Mouse (Mus musculus): ENCODE results near the gene Il1b. TPM values are rescaled to one million over a fixed set of nuclear protein-coding genes. Genes with fewer than 3 reads are reported as not detected.

The Il1b gene
- polyA plus RNA-seq, 1 experiment, result not detected

GRCm38 (mm10) chr2:129380211-129380610, 9.3 kb upstream of the Il1b start:
- TF ChIP-seq POLR2A (IDR thresholded peaks at IDR 0.05; ENCODE audit: low read depth, low read length) (no peak), CTCF (IDR thresholded peaks at IDR 0.05; ENCODE audit: borderline replicate concordance, insufficient read depth, low read length) (no peak)
- Histone ChIP-seq H3K4me1 (ENCODE audit: control insufficient read depth, insufficient read depth, low read length) (no peaks in the 10 kb centered on the region), H3K4me3 (ENCODE audit: insufficient read depth, low read length) (no peak overlapping the region), H3K27ac (ENCODE audit: insufficient read depth, low read length) (no peak overlapping the region)

DNA sequence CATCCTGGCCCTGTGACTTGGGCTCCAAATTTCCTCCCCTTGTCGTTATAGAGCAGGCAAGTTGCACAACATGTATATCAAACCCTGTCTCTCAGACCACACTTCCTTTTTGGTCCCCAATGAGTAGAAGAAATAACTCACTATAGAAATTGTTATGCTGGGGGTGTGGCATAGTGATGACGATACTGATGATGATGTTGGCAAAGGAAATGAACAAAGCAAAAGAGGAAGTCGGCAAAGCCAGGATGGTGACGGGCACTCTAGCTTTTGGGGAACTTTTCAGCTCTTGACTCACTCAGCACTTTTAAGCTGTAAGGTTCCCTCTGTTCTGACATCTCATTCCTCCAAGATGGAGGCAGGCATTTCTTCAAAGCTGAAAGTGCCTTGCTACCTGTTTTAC, 2.4 kb upstream of the Il1b start:
- Histone ChIP-seq H3K4me3 (ENCODE audit: insufficient read depth, low read length) (no peak overlapping the region), H3K27ac (ENCODE audit: insufficient read depth, low read length) (no peak overlapping the region), H3K4me1 (ENCODE audit: control insufficient read depth, insufficient read depth, low read length) (no peaks in the 10 kb centered on the region)
- TF ChIP-seq CTCF (IDR thresholded peaks at IDR 0.05; ENCODE audit: borderline replicate concordance, insufficient read depth, low read length) (no peak), POLR2A (IDR thresholded peaks at IDR 0.05; ENCODE audit: low read depth, low read length) (no peak)

- TF ChIP-seq POLR2A (IDR thresholded peaks at IDR 0.05; ENCODE audit: low read depth, low read length) (no peak), CTCF (IDR thresholded peaks at IDR 0.05; ENCODE audit: borderline replicate concordance, insufficient read depth, low read length) (no peak)
- H3K27ac ChIP-seq (ENCODE audit: insufficient read depth, low read length), result no peak overlapping the region
- no peak overlapping the region for H3K4me3 ChIP-seq (ENCODE audit: insufficient read depth, low read length)
- H3K4me1 ChIP-seq (ENCODE audit: control insufficient read depth, insufficient read depth, low read length), result no peaks in the 10 kb centered on the region
Measured at GRCm38 (mm10) chr2:129369615-129370014, 1.3 kb downstream of the Il1b start.

DNA sequence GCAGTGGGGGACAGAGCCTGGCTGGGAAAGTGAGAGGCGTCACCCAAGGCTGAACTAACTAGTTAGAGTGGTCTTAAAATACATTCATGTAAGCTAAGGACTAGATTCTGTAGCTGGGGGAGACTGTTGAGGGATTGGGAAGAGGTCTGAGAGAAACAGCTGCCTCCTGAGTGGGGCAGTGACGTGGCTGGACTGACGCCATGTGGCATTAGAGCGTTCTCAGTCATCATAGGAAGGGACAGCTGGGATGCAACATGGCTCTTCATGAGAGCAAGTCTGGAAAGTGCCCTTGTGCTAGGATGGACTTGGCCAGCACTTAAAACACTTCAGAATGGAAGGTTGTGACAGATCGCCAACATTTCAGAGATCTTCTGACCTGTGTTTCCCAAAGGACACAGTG, 2.1 kb downstream of the Il1b start:
- Histone ChIP-seq H3K4me1 (ENCODE audit: control insufficient read depth, insufficient read depth, low read length) (no peaks in the 10 kb centered on the region), H3K4me3 (ENCODE audit: insufficient read depth, low read length) (no peak overlapping the region), H3K27ac (ENCODE audit: insufficient read depth, low read length) (no peak overlapping the region)
- TF ChIP-seq POLR2A (IDR thresholded peaks at IDR 0.05; ENCODE audit: low read depth, low read length) (no peak), CTCF (IDR thresholded peaks at IDR 0.05; ENCODE audit: borderline replicate concordance, insufficient read depth, low read length) (no peak)

GRCm38 (mm10) chr2:129368106-129368505, 2.8 kb downstream of the Il1b start:
- Histone ChIP-seq H3K4me1 (ENCODE audit: control insufficient read depth, insufficient read depth, low read length) (no peaks in the 10 kb centered on the region), H3K4me3 (ENCODE audit: insufficient read depth, low read length) (no peak overlapping the region), H3K27ac (ENCODE audit: insufficient read depth, low read length) (no peak overlapping the region)
- TF ChIP-seq CTCF (IDR thresholded peaks at IDR 0.05; ENCODE audit: borderline replicate concordance, insufficient read depth, low read length) (no peak), POLR2A (IDR thresholded peaks at IDR 0.05; ENCODE audit: low read depth, low read length) (no peak)

- H3K27ac ChIP-seq (ENCODE audit: insufficient read depth, low read length), result no peak overlapping the region
- H3K4me1 ChIP-seq (ENCODE audit: control insufficient read depth, insufficient read depth, low read length), result no peaks in the 10 kb centered on the region
- no peak overlapping the region for H3K4me3 ChIP-seq (ENCODE audit: insufficient read depth, low read length)
- no peak for TF ChIP-seq POLR2A (IDR thresholded peaks at IDR 0.05; ENCODE audit: low read depth, low read length)
- no peak for TF ChIP-seq CTCF (IDR thresholded peaks at IDR 0.05; ENCODE audit: borderline replicate concordance, insufficient read depth, low read length)
Measured at GRCm38 (mm10) chr2:129367246-129367645, 3.7 kb downstream of the Il1b start.

DNA sequence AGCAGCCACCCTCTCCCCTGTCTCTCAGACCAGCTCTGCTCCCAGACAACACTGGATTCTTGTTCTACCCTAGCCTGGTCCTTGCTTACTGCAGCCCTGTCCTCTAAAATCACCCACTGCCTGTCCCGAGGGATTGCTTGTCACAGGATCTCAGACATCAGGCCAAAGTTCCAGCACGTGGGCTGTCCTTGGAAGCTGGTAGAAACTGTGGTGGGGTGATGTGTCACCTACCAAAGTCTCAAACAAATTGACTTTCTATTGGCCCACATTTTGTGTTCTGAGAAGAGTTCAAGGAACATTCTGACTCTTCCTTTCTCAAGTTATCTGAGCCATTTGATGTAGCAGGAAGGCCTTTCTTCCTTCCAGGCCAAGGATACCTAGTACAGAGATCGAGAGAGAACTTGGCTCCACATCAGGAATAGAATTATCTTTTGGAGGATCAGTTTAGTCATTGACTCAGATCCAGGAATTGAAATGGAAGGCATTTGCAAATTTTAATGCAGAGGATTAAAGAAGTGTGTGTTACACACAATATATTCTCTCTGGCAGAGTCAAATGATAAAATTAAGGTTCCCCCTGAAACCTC, 9.9 kb downstream of the Il1b start:
- TF ChIP-seq CTCF (IDR thresholded peaks at IDR 0.05; ENCODE audit: borderline replicate concordance, insufficient read depth, low read length), result no peak
- no peak for TF ChIP-seq POLR2A (IDR thresholded peaks at IDR 0.05; ENCODE audit: low read depth, low read length)
- H3K4me1 ChIP-seq (ENCODE audit: control insufficient read depth, insufficient read depth, low read length), result no peaks in the 10 kb centered on the region
- no peak overlapping the region for H3K27ac ChIP-seq (ENCODE audit: insufficient read depth, low read length)
- no peak overlapping the region for H3K4me3 ChIP-seq (ENCODE audit: insufficient read depth, low read length)

- TF ChIP-seq CTCF (IDR thresholded peaks at IDR 0.05; ENCODE audit: borderline replicate concordance, insufficient read depth, low read length), result no peak
- H3K4me1 ChIP-seq (ENCODE audit: control insufficient read depth, insufficient read depth, low read length), result no peaks in the 10 kb centered on the region
- no peak overlapping the region for H3K27ac ChIP-seq (ENCODE audit: insufficient read depth, low read length)
- no peak overlapping the region for H3K4me3 ChIP-seq (ENCODE audit: insufficient read depth, low read length)
Measured at GRCm38 (mm10) chr2:129360197-129360596, 10.7 kb downstream of the Il1b start.

DNA sequence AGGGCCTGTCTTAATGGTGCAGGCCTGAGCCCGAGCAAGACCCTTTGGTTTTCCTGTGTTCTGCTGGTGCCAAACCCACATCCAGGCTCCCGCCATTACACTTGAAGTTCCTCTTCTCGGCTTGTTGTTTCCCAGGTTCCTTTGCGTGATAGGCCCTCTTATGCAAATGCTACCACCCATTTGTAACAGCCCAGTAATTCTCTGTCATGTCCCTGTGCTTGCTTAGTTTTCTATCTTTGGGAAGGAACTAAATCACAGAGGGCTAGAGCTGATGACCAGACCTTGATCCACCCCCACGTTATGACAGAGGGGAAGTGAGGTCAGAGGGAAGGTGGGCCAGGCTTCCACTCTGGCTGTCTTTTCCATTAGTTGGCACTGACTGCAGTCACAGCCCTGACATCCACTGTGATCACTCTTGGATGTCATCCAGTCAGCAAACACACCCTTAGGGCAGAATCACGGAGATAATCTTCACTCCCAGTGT, 32.8 kb downstream of the Il1b start:
- TF ChIP-seq CTCF (IDR thresholded peaks at IDR 0.05; ENCODE audit: borderline replicate concordance, insufficient read depth, low read length) (no peak), POLR2A (IDR thresholded peaks at IDR 0.05; ENCODE audit: low read depth, low read length) (no peak)
- no peak overlapping the region for H3K4me3 ChIP-seq (ENCODE audit: insufficient read depth, low read length)
- H3K27ac ChIP-seq (ENCODE audit: insufficient read depth, low read length), result no peak overlapping the region
- H3K4me1 ChIP-seq (ENCODE audit: control insufficient read depth, insufficient read depth, low read length), result no peaks in the 10 kb centered on the region

DNA sequence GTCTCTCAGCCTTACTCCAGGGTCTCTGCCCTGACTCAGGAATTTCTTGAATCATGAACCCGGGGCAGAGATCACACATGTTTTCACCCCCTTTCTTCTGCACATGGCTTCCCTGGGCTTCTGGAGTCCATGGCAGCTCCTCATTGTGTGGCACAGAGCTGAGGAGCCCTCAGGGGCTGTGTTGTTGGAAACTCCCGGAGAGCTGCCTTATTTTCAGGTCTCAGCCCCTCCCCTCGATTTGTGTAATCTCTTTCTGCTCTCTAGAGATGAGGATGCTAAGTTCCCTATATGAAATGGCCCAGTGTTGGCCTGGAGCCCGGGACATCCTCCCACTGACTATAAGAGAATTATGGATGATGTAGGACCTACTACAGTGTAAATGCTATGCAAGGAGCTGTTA, 37.5 kb downstream of the Il1b start:
- Histone ChIP-seq H3K4me1 (ENCODE audit: control insufficient read depth, insufficient read depth, low read length) (no peaks in the 10 kb centered on the region), H3K4me3 (ENCODE audit: insufficient read depth, low read length) (no peak overlapping the region), H3K27ac (ENCODE audit: insufficient read depth, low read length) (no peak overlapping the region)
- TF ChIP-seq CTCF (IDR thresholded peaks at IDR 0.05; ENCODE audit: borderline replicate concordance, insufficient read depth, low read length), result no peak
- TF ChIP-seq POLR2A (IDR thresholded peaks at IDR 0.05; ENCODE audit: low read depth, low read length), result no peak

- no peak overlapping the region for H3K4me3 ChIP-seq (ENCODE audit: insufficient read depth, low read length)
Measured at GRCm38 (mm10) chr2:129330540-129330939, 40.4 kb downstream of the Il1b start.

More at GRCm38 (mm10) chr2:129330540-129330939, 40.4 kb downstream of the Il1b start:
- TF ChIP-seq POLR2A (IDR thresholded peaks at IDR 0.05; ENCODE audit: low read depth, low read length) (no peak), CTCF (IDR thresholded peaks at IDR 0.05; ENCODE audit: borderline replicate concordance, insufficient read depth, low read length) (no peak)
- Histone ChIP-seq H3K27ac (ENCODE audit: insufficient read depth, low read length) (no peak overlapping the region), H3K4me1 (ENCODE audit: control insufficient read depth, insufficient read depth, low read length) (no peaks in the 10 kb centered on the region)

Data from embryonic fibroblast, embryonic 13.5 days (primary cell).